Mouse (Mus musculus): ENCODE measurements at regions not wholly inside any gene's neighbourhood (a gene's known extent, or its start where the extent isn't known, plus 50 kb on each side); places are given as distances from the start of the nearest gene placed in this dataset.

DNA sequence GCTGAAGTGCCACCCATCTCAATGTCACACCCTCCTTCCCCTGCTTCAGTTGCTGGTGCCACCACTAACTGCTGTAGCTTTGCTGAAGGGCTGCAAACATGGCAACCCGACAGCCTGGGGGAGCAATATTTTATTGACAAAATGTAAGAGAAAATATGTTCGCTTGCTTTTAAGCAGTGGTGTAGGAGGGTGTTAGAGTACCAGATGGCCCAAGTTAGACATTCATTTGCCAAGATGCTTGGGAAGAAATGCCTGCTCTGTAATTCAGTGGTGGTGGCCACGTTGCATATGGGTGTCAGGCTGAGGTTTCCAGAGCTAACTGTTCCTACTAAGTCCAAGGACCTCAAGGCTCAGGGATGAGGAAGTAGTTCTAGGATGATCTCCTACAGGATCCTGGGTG is 488.3 kb downstream of the Tox3 start:
- TF ChIP-seq CTCF (IDR thresholded peaks at IDR 0.05; ENCODE audit: low read depth) (no peak), EP300 (IDR thresholded peaks at IDR 0.05; ENCODE audit: low read depth) (no peak)
